Mouse (Mus musculus): ENCODE measurements around the gene Olfr1029.
"Not testable (repeated sequence)": the region's sequence is repeated elsewhere in the genome, so short reads cannot be mapped to it uniquely, and the experiment has no call there.

The Olfr1029 gene

GRCm38 (mm10) chr2:85973595-85973994 lies at the start of gene Olfr1029:
Olfr1029 (plus strand) TSS chr2:85973895.
- no peak for DNase-seq

DNA sequence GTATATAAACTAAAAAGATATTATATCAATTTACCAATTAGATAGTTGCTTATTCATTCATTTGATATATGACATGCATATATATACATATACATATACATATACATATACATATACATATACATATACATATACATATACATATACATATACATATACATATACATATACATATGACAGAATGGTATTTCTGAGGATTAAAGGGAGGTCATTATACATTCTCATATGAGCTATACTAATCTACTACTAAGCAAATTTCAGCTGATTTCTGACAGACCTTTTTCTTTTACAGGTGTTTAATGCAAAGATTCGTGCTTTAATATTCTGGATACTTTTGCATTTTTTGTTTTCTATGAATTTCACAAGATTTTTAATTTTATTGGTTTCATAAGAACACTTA lies 23.6 kb upstream of the Olfr1029 start, which contains the start of gene Olfr1028:
Gene Olfr1028, plus strand, starts transcription at position 301 of the 400 bp plus-strand sequence.
- DNase-seq, result no peak

DNA sequence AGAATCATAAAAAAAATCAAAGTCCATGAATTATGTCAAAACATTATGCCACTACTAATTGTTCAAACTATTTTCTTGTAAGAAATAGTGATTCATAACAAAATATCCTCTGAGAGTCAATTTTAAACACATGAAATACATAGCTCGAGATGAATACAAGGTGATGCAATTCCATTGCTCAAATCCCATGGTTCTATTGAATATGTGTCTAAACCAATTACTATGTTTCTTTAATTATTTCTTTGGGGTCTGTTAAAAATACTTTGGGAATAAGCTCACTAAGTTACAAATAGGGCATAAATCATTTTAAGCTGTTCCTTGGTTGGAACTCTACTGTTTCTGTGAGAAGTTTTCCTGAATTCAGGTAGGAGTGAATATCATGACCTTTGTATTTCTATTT lies 5.3 kb downstream of the Olfr1029 start, which contains the start of gene Olfr1030:
Gene Olfr1030, plus strand, starts transcription at position 301 of the 400 bp plus-strand sequence.
- DNase-seq, result no peak

GRCm38 (mm10) chr2:85990004-85990403 lies 16.3 kb downstream of the Olfr1029 start, which contains the start of gene Olfr1031:
Olfr1031 (plus strand) TSS chr2:85990304.
- DNase-seq, result no peak

- no peak for DNase-seq
These were observed 31.5 kb downstream of the Olfr1029 start, which contains the start of gene Olfr1032 for GRCm38 (mm10) chr2:86005240-86005639. Olfr1032 (plus strand) TSS chr2:86005540.

GRCm38 (mm10) chr2:86020406-86020805 lies 46.7 kb downstream of the Olfr1029 start, which contains the start of gene Olfr1033:
Olfr1033 (plus strand) TSS chr2:86020633.
- DNase-seq, result not testable (repeated sequence)

GRCm38 (mm10) chr2:86021518-86021917 lies 47.8 kb downstream of the Olfr1029 start:
- DNase-seq, result not testable (repeated sequence)

Data from layer of hippocampus, adult 9-11 months (tissue).